Mouse (Mus musculus) cerebellum, postnatal 25 days (tissue): ENCODE data around the gene Trim61.

Source experiments
- DNase-seq, 2 experiments: peaks; one replicate each; pipeline ENCODE4 v3.0.0; 2021; ENCODE audit warnings: mixed read lengths in 2 of 2

Trim61 gene

GRCm38 (mm10) chr8:64983150-64983897 is 35.0 kb downstream of the Trim61 start:
- peak; percentile 10 for DNase-seq
